Mouse (Mus musculus) cerebellum, adult 2 months (tissue): Measurements from ENCODE around the gene Dlx3.

Experiments
- CTCF ChIP-seq: fragments of 200-500 bp; IDR thresholded peaks from 2 replicates; pipeline ENCODE4 v1.5.1; 2011; ENCODE audit warnings: low read depth, mild to moderate bottlenecking, control low read depth, low read length, moderate library complexity, borderline replicate concordance; ENCODE audit not compliant: insufficient read depth
- POLR2A ChIP-seq: fragments of 200-500 bp; IDR thresholded peaks from 2 replicates; pipeline ENCODE4 v1.6.1; 2011; ENCODE audit warnings: low read length, control low read depth, borderline replicate concordance; ENCODE audit not compliant: insufficient read depth

DNA sequence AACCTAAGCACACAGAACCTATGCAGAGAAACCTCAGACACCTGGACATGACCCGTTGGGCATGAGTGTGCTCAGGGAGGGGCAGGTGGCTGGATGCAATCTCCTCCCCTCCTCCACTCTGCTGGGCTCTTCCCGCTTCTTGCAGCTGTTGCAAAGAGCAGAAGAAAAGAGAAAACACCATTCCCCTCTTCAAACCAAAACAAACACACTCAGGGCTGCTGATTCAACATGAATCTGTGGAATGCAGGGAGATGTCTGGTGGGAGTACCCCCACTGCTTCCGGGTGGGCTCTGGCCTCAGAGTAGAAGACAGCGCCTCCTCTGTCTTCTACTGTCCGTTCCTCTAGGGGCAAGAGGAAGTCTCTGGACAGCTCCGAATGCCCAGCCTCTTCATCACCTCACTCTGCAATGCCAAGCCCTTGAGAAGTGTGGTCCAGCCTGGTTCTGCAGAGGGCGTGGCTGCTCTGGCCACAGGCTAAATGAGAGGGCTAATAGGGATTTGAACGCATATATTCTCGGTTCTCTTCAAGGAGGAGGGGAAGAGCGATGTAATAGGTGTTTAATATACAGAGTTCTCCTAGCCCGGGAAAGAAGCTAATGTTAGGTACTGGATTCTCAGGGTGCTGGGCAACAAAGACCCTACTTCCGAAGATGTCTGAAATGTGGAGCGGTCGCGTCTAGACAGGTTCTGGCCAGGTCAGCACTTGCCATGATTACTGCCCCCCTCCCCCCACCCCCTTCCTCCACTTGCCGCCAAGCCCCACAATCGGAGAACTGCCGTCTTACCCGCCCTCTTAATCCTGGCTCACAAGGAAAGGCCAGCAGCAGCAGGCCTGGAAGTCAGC lies 44.5 kb upstream of the Dlx3 start:
- 0 out of 2 replicates have a peak, but pooled peaks have one; percentile 4 for TF ChIP-seq CTCF
- TF ChIP-seq POLR2A: no peak
